Mouse (Mus musculus) adrenal gland, adult (tissue): ENCODE measurements around the gene Syne1.
A peak's percentile ranks its signal among the peaks of the same experiment; 100 is the strongest.

Experiments used
- DNase-seq, 2 experiments: peaks; one replicate each; pipeline ENCODE4 v3.0.0; 2022 to 2023; ENCODE audit warnings: low spot score in 1 of 2; ENCODE audit not compliant: inconsistent age in 2 of 2

Syne1 gene

DNA sequence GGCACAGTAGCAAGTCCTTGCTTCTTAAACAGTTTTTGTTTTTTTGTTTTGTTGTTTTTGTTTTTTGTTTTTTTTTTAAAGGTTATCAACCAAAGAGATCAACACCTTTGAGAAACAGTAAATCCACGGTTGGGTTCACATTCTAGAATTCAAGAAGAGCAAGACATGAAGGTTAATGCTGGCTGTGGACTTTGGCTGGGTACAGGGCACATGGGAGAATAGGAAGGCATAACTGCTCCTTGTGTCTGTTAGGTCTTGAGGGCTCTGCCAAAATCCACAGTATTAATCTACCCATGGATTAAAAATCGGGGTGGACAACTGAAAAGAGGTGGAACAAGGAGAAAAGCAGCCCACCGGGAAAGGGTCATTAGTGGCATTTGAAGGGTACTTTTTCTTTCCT lies 388.0 kb downstream of the Syne1 start:
- no peak for DNase-seq

DNA sequence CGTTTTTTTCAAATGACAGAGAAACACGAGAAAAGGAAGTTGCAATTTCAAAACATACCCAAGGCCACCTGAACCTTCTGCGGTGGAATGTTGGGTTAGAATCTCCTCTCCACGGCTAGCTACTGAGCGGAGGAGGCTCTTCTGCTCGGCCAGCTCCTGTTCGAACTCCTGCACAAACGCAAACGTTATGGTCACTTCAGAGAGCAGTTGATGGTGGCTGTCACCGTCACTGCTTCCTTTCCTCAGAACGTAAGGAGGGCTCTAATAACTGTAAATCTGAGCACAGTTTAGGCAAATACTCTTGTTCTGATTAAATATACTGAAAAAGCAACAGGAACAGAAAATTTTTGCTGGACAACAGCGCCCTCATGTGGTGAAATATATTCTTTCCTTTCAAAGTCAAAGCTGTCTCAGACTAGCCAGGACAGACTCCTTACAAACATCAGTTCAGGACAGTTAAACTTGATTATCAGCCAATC lies 389.8 kb downstream of the Syne1 start:
- DNase-seq = peak; percentile 70 to 96

DNA sequence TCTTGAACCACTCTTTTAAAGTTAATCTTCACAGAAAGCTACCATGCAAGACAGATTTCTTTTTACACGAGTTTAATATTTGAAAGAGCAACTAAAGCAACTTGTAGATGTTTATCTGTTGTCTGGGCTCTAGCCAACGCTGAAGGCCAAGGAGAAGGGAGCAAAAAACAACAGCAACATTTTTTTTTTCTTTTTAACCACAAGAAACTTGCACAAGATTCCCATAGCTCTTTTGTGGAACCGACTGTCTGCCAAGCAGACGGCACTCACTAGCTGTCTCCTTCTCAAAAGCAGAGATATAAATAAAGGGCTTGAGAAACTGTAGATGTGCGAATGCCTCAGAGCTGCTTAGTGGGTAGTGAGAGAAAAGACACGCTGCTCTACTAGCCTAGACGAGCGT lies 391.6 kb downstream of the Syne1 start:
- DNase-seq = peak in 1 of 2 experiments; percentile 24

DNA sequence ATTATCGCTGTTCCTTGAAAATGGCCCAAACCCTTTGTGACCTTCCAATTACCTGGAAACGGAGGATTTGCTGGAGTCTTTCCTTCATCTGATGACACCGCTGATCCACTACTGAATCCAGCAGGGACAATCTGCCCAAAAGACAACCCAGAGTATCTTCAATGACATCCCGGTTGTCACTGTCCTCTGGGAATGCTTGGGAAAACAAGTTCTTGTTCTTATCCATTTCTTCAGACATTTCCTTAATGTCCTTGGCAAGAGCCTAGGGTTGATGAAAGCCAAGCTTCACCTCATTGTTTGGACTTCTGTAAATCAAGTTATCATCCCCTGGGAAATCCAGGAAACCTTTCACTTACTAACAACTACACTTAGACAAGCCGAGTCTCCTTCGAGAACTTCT lies 398.2 kb downstream of the Syne1 start:
- no peak for DNase-seq

DNA sequence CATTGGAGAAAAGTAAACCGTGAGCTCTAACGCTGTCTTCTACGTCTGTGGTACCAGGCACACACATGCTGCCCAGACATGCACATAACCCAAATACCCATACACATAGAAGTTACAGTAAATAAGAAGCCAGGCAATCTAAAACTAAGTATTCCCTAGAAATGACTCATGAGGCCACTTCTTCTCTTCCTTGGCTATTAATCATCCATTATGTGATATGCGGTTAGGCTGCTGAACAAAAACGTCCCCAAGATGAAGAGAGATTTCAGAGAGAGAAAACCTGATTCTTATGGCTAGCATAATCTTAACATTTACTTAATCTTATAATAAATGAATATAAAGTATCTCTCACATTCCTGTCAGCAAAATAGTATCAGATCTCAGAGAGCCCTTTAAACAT lies 409.8 kb downstream of the Syne1 start:
- DNase-seq = no peak

DNA sequence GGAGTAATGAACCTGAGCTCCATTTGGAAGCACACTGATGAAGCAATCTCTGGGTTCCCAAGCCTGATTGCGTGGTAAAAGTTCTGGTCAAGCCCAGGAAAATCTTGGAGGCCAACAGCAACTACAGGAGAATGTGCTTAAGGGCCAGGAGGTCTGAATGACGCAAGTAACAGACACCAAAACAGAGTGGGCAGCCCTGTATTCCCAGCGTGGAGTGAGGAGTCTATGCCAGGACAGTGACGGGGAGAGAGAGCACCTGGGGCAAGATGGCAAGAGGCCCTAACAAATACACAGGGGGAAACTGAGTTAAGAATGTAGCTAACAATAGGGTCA lies 411.4 kb downstream of the Syne1 start:
- no peak for DNase-seq

DNA sequence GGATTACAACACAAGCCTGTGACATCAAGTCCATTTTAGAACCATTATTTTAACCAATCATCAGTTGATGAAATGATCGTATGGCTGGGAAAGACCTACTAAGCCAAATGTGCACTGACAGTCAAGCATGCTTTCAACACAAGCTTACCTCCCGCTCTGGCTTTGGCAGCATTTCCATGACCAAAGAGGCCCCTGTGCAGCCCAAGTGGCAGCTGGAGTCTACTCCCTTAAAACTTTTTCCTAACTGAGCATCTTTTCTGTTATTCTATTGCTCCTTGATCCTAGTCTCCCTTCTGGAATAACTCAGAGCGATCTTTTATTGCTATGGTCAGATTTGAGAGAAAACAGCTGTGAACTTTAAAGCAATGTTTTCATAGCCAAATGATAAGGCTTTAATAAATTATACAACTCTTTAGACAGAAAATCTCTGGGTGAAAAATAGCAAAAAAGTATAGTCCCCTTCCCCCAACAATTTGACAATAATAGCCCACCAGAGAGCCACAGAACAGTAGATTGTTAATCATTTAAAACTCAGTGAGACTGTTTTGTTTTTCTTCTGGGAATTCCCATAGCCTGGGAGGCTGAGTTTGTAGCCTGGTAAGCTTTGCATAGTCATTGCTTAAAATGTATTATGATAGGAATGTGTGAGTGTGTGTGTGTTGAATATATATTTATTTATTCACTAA lies 411.9 kb downstream of the Syne1 start:
- no peak for DNase-seq

DNA sequence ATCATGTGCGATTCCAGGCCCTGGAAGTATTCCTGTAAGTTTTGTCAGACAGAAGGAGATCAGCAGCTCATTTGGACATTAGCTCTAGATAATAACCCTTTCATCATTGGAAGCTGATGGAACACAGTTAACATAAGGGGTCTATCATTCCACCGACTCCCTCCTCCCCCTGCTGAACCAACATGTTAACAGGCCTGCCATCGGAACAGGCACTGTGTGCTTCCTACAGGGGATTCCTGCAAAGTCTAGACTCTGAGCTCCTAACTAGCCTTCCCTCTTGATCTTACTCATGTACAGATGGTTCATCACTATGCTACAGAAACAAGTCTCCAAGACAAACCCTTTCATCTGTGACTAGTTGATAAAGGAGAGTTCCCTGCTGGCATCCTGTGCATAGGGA lies 419.2 kb downstream of the Syne1 start:
- no peak for DNase-seq

DNA sequence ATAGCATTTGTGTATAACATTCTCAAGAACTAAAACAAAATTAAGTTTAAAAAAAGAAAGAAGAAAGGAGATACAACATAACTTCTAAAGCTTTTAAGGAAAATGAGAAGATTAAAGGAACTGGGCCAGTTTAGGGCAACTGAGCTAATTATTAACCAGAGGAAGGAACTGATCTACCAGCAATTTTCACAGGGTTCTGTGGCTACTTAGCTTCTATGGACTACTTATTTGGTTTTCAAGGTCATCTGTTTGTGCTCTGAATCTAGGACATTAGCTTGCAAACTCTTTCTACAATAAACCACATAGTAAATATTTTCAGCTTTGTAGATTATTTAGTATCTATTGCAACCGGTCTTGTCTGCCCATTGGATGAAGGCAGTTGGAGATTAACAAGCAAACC lies 420.8 kb downstream of the Syne1 start:
- no peak for DNase-seq

DNA sequence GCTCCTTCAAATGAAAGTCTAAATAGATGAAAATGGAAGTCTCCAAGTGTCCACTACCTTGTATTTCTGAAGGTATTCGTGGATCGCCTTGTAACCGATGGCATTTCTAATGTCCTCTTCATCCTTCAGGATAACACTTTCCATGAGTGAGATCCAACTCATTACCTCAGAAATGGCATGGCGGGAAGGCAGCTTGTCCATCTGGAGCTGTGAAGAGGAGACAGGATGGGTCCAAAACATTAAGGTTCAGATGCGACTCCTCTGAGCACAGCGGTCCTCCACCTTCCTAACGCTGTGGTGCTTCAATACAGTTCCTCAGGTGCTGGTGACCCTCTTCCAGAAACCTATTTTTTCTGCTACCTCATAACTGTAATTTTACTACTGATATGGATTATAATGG lies 426.5 kb downstream of the Syne1 start:
- no peak for DNase-seq

DNA sequence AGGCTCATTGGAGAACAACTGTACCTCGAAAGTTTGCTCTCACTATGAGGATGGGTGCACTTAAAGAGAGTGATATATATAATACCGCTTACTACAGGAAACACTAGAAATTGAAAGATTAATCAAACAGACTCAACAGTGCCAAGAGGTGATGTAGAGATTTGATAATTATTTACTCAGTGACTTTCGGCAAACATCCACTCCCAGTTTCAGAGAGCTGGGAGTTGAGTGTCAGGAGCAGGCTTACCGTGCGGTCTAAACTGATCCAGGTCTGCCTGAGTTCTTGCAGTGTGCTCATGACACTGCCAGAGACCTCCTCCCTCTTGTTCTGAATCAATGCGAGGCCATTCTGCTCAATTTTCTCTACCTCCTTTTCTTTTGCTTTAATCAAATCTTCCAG lies 434.6 kb downstream of the Syne1 start:
- no peak for DNase-seq

DNA sequence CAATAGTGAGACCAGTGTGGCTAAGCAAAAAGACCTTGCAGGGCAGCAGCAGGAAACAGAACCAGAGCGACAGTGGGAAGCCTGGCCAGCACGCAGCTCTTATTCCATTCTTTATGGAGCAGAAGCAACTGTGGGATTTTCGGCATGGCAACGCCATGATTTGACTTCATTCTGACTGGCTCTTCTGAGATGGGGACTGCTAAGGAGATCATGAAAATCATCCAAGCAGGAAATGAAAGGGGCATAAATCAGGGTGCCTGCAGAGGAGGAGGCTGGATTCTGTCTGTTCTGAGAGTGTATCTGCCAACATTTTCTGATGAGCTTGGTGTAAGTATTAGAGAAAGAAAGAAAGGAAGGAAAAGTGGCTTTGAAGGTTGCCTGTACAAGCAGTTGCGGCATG lies 435.1 kb downstream of the Syne1 start:
- no peak for DNase-seq

DNA sequence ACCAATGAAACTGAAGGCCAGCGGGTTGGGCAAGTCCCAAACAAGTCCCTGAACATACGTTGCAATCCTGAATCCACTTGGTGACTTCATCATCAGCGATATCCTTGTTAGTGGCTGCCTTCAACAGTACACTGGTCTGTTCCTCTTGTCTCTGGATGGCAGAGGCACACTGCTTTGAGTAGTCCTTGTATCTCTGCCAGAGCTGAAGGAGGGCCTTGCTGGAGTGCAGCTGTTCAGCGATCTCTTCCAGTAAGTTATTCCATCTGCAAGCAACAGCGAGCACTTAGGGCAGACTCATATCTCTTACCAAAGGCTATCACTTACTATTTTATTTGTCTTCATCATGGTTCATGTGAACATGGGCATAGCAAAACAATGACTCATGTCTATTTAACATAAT lies 440.5 kb downstream of the Syne1 start:
- DNase-seq = no peak

DNA sequence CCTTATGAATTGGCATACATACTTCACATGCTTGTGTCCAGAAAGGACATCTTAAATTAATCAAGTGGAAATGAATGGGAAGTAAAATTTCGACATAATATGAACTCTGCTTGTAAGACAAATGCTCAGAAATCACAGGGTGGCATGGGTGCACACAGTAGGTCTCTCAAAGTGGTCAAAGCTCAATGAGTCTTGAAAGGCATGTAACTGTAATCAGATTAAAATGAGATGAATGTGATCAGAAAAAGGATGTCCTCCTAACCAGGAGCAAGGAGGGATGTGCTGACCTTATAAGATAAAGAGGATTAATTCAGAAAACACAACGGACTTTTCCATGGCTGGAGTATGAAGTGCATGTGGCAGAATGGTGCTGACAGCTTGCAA lies 453.5 kb downstream of the Syne1 start:
- DNase-seq = no peak

DNA sequence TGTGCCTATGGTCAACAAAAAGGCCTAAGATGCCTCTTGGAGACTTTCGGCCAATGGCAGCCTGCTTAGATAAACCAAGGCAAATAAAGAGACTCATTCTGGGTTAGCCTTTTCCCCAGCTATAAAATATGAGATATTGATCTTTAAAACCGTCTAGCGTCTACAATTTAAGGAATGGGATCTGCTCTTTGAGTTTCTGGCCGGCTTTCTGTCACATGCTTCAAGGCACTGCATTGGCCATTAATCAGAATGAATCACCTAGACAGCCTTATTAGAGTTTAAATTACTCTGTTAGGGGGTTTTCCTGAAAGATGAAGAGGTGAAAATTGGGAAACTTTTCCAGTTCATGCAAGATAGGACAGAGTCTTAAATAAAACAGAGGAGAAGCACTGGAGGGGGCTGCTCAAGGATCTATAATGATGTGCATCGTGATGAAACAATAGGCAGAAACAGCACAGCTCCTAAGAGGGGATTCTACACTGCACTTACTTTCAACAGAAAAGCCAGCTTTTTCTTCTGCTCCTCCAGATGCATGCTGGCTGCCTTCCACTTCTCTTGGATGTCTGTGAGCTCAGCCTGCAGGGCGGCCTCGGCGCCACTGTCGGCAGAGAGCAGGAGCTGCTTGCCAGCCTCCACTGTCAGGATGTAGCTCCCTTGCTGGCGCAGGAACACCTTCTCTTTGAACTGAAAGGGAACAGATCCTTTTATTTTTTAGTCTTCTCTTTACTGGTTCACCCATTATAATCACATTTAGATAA lies 454.1 kb downstream of the Syne1 start:
- peak; percentile 12 to 41 for DNase-seq

DNA sequence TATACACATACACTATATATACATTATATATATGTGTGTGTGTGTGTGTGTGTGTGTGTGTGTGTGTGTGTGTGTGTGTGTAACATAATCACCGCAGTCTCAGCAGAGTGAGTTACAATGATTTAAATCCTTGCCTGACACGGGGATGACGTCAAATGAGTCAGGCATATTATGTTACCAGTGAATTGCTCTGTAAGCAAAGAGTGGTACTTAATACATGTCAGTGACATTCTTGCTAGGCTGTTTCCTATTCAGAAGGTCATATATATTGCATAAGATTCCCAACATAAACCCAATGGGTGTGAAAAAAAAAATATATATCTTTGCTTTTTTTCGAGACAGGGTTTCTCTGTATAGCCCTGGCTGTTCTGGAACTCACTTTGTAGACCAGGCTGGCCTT lies 462.1 kb downstream of the Syne1 start:
- DNase-seq = no peak

DNA sequence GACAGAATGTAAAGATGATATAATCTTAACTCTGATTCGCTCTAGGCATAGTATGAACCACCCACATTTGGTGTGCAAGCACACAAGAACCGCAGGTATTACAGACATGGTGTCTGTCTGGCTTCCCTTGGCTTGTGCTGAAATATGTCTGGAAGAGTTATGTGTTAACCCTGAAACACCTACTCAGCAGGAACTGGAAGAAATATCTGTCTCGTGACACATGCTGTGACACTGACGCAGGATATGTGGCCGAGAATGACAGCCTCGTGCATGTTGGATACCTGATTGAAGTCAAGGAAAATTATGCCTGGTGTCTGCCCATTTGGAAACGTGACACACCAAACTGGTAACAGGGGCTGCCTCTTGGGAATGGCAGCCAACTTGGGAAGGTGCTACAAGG lies 463.9 kb downstream of the Syne1 start:
- no peak for DNase-seq

DNA sequence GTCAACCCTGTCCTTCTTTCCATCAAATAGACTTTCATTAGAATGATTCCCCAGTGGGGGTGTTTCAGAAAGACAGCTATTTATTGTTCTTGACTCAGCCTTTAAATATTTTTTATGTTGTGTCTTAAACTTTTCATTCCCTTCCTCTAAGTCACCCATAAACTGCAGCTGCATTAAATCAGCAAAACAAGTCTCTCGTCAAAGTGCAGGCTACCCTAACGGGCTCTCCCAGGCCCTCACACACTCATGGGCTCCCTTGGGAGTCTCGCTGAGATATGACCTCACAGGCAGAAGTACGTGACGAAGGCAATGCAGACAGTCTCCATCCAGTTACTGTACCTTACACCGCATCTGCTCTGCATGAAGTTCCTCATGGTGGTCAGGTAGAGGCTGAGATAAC lies 465.0 kb downstream of the Syne1 start:
- no peak for DNase-seq

DNA sequence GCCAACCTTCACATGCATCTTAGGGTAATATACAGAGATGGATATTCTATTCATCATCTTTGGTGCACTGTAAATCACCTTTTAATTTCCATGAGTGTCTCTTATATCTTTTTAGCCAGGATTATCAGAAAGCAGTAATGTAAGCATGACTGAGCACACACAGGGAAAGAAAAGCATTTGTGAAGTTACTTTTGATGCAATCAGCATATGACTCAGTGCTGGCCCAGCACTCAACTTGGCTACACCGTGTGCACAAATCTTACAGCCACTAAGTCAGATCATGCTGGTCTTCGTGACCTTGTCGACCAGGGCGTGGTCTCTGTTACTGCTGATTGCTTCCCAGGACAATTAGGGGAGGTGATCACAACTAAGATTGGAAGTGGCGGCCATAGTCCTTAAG lies 465.5 kb downstream of the Syne1 start:
- peak; percentile 13 to 57 for DNase-seq

DNA sequence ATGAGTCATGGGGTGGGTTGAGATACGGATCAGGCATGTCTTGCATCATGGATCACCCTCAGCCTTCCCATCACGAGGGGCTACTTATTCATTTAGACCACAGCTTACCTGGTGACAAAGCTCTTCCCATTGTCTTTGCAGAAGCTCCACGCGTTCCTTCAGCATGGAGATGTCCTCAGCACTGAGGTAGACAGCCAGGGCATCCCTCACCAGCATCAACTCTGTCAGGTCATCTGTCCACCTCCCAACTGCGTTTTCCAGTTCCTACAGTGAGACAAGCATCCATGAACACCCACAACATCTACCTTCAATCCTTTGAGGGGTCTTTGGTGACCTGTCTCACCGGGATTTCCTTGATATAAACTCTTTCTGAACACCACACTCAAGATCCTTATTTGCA lies 467.6 kb downstream of the Syne1 start:
- no peak for DNase-seq

DNA sequence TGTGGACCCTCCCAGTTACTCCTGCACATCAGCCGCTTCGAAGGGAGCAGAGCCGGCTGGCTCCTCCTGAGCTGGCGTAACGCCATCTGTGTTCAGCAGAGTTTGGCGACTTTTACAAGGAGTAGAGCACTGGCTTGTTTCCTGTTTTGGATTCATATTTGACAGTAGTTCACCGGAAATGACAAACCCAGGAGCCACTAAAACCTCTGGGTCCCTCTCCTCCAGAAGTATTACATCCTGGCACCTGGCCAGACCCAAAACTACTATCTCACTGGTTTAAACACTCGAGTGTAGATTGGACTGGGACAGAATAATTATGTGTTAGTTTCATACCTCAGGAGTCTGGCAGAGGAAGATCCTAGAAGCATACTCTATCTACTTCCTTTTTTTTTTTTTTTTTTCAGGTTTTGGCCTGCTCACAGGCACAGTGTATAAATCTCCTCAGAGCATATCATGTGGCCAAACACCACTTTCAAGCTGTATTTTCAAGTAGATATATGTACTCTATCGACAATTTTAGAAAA lies 471.3 kb downstream of the Syne1 start:
- peak; percentile 44 to 66 for DNase-seq

DNA sequence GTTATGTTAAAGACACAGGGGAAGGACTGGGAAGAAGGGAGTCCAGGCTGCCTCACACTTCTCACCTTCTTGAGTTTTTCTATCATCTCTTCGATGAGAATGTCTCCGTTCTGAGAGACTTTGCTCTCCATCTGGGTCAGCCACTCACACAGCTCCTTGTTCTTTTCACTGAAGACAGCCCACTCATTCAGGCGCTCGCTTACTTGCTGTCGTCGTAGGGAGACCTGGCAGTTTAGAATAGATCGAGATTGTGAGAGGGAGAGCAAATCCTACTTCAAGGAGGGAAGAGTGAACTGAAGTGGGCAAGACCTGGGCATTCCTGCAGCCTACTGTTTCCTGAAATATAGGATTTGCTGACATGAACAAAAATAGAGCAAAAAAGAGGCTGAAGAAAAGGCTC lies 475.6 kb downstream of the Syne1 start:
- DNase-seq = no peak

DNA sequence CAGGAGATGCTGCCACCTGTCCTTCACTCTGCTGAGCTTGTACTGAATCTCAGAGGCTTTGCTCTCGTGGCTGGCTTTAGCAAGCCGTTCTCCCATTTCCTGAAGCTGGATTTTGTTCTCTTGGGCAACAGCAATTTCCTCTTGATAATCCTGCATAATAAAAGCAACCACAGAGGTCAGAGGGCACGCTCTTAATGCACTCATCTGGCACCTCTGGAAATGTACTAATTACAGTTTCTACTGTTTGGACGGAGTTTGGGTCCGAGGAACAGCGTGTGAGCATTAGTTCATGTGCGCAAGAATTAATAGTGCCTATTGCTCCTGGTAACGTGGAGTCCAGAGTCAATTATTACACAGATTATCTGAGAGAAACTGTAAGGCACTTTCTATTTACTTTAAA lies 479.2 kb downstream of the Syne1 start:
- DNase-seq = no peak
